Mouse (Mus musculus) CH12.LX (cell line): ENCODE data around the gene Ramp2.

Experiments used
- CTCF ChIP-seq, 2 experiments: IDR thresholded peaks in 1 of 2; conservative IDR thresholded peaks in 1 of 2; 2 replicates each; pipeline ENCODE4 v1.5.1; 2011 to 2012; ENCODE audit warnings: low read depth in 2 of 2, low read length in 2 of 2, improper control_type of control experiment in 1 of 2, inconsistent platforms in 1 of 2, mild to moderate bottlenecking in 1 of 2, moderate library complexity in 1 of 2
- HCFC1 ChIP-seq: IDR thresholded peaks from 2 replicates; pipeline ENCODE4 v1.6.1; 2012; ENCODE audit warnings: low read depth, mild to moderate bottlenecking, inconsistent platforms, low read length, improper control_type of control experiment
- MAFK ChIP-seq: IDR thresholded peaks from 2 replicates; pipeline ENCODE4 v1.6.1; 2011; ENCODE audit warnings: low read length, improper control_type of control experiment; ENCODE audit not compliant: insufficient replicate concordance
- MYC ChIP-seq: IDR thresholded peaks from 2 replicates; pipeline ENCODE4 v1.6.1; 2011; ENCODE audit warnings: low read depth, mild to moderate bottlenecking, improper control_type of control experiment, low read length
- NRF1 ChIP-seq: IDR thresholded peaks from 2 replicates; pipeline ENCODE4 v1.6.1; 2014; ENCODE audit warnings: low read depth, mild to moderate bottlenecking, inconsistent platforms, low read length, improper control_type of control experiment, moderate library complexity
- POLR2A ChIP-seq: IDR thresholded peaks from 2 replicates; pipeline ENCODE4 v1.6.1; 2011; ENCODE audit warnings: low read depth, mild to moderate bottlenecking, improper control_type of control experiment, low read length
- UBTF ChIP-seq: IDR thresholded peaks from 2 replicates; pipeline ENCODE4 v1.6.1; 2012; ENCODE audit warnings: low read depth, mild to moderate bottlenecking, inconsistent platforms, low read length, improper control_type of control experiment, moderate library complexity
- ZKSCAN1 ChIP-seq: IDR thresholded peaks from 2 replicates; pipeline ENCODE4 v1.6.1; 2012; ENCODE audit warnings: low read depth, inconsistent platforms, low read length, improper control_type of control experiment, borderline replicate concordance
- ZMIZ1 ChIP-seq: IDR thresholded peaks from 2 replicates; pipeline ENCODE4 v1.6.1; 2012; ENCODE audit warnings: low read depth, mild to moderate bottlenecking, inconsistent platforms, low read length, improper control_type of control experiment

GRCm38 (mm10) chr11:101234124-101234523, 11.7 kb upstream of the Ramp2 start:
- TF ChIP-seq MAFK (no peak), ZKSCAN1 (no peak), POLR2A (no peak), MYC (no peak), CTCF (conservative IDR thresholded peaks at IDR 0.05 in 1 of 2, IDR thresholded peaks at IDR 0.05 in 1 of 2; ENCODE audit: low read depth in 2 of 2, low read length in 2 of 2) (no peak), UBTF (no peak), NRF1 (no peak), HCFC1 (no peak), ZMIZ1 (no peak)
